Mouse (Mus musculus) MEL (cell line): ENCODE results near the gene Unc13d.

Experiments
- CTCF ChIP-seq, 3 experiments: IDR thresholded peaks in 2 of 3; conservative IDR thresholded peaks in 1 of 3; 2 replicates each; pipeline ENCODE4 v1.5.1; 2011 to 2012; ENCODE audit warnings: low read length in 3 of 3, low read depth in 2 of 3, mild to moderate bottlenecking in 2 of 3, improper control_type of control experiment in 1 of 3, inconsistent platforms in 1 of 3, mixed read lengths in 1 of 3, moderate library complexity in 1 of 3; ENCODE audit not compliant: control insufficient read depth in 1 of 3, insufficient read depth in 1 of 3, poor library complexity in 1 of 3, severe bottlenecking in 1 of 3
- KAT2A ChIP-seq: conservative IDR thresholded peaks from 2 replicates; pipeline ENCODE4 v1.6.1; 2012; ENCODE audit warnings: low read depth, low read length, improper control_type of control experiment, inconsistent platforms
- MAX ChIP-seq: IDR thresholded peaks from 2 replicates; pipeline ENCODE4 v1.6.1; 2011; ENCODE audit warnings: low read length, improper control_type of control experiment
- POLR2A ChIP-seq, 2 experiments: IDR thresholded peaks; 2 replicates each; pipeline ENCODE4 v1.6.1; 2011 to 2012; ENCODE audit warnings: low read length in 2 of 2, mild to moderate bottlenecking in 2 of 2, control low read depth in 1 of 2, improper control_type of control experiment in 1 of 2, low read depth in 1 of 2, moderate library complexity in 1 of 2; ENCODE audit not compliant: control insufficient read depth in 1 of 2, insufficient read depth in 1 of 2, poor library complexity in 1 of 2
- SMC3 ChIP-seq: IDR thresholded peaks from 2 replicates; pipeline ENCODE4 v1.6.1; 2011; ENCODE audit warnings: low read depth, low read length, improper control_type of control experiment
- TBP ChIP-seq: IDR thresholded peaks from 2 replicates; pipeline ENCODE4 v1.8.0; 2011; ENCODE audit warnings: low read depth, low read length, improper control_type of control experiment

- TF ChIP-seq KAT2A = no peak
- no peak; a peak in 1 of 4 replicates for TF ChIP-seq POLR2A (IDR thresholded peaks at IDR 0.05; ENCODE audit: control insufficient read depth in 1 of 2, insufficient read depth in 1 of 2, low read depth in 1 of 2, low read length in 2 of 2, poor library complexity in 1 of 2)
- no peak for TF ChIP-seq CTCF (IDR thresholded peaks at IDR 0.05 in 2 of 3, conservative IDR thresholded peaks at IDR 0.05 in 1 of 3; ENCODE audit: control insufficient read depth in 1 of 3, insufficient read depth in 1 of 3, low read depth in 2 of 3, low read length in 3 of 3, poor library complexity in 1 of 3, severe bottlenecking in 1 of 3)
- no peak for TF ChIP-seq MAX
- TF ChIP-seq TBP = no peak
- no peak for TF ChIP-seq SMC3
Measured at GRCm38 (mm10) chr11:116042372-116043138, 35.2 kb downstream of the Unc13d start.
